Mouse (Mus musculus) heart, adult 2 months (tissue): ENCODE measurements at regions not wholly inside any gene's neighbourhood (a gene's known extent, or its start where the extent isn't known, plus 50 kb on each side); places are given as distances from the start of the nearest gene placed in this dataset.
"Not testable (repeated sequence)": the region's sequence is repeated elsewhere in the genome, so short reads cannot be mapped to it uniquely, and the experiment has no call there.

Experiments
- DNase-seq, 2 experiments: peaks; one replicate each; pipeline ENCODE4 v3.0.0; 2021
- H3K27ac ChIP-seq: fragments of 200-600 bp; 2 replicates; pipeline ENCODE4 v1.8.1; 2022
- H3K27me3 ChIP-seq: fragments of 200-500 bp; 2 replicates; pipeline ENCODE4 v1.6.1; 2012; ENCODE audit warnings: mild to moderate bottlenecking, low read length, inconsistent platforms, mixed read lengths; ENCODE audit not compliant: control insufficient read depth, insufficient read depth
- H3K36me3 ChIP-seq: fragments of 200-500 bp; 2 replicates; pipeline ENCODE4 v1.6.1; 2012; ENCODE audit warnings: low read length, inconsistent platforms; ENCODE audit not compliant: control insufficient read depth, insufficient read depth
- H3K4me1 ChIP-seq: fragments of 200-500 bp; 2 replicates; pipeline ENCODE4 v1.6.1; 2011; ENCODE audit warnings: low read length; ENCODE audit not compliant: control insufficient read depth, insufficient read depth
- H3K4me3 ChIP-seq: fragments of 200-600 bp; 2 replicates; pipeline ENCODE4 v1.8.1; 2022
- H3K79me2 ChIP-seq: fragments of 200-500 bp; replicated peaks from 2 replicates; pipeline ENCODE4 v1.6.1; 2012; ENCODE audit warnings: mild to moderate bottlenecking, inconsistent platforms, low read length, moderate library complexity, mixed read lengths; ENCODE audit not compliant: control insufficient read depth, insufficient read depth
- H3K9ac ChIP-seq: fragments of 200-500 bp; 2 replicates; pipeline ENCODE4 v1.6.1; 2012; ENCODE audit warnings: low read depth, mild to moderate bottlenecking, control low read depth, inconsistent platforms, low read length, mixed read lengths
- CTCF ChIP-seq: fragments of 200-600 bp; IDR thresholded peaks from 2 replicates; pipeline ENCODE4 v1.8.1; 2022; ENCODE audit warnings: antibody characterized with exemption, mild to moderate bottlenecking, moderate library complexity
- EP300 ChIP-seq: fragments of 200-500 bp; IDR thresholded peaks from 2 replicates; pipeline ENCODE4 v1.6.1; 2011; ENCODE audit warnings: low read depth, low read length, control low read depth; ENCODE audit not compliant: insufficient read depth
- POLR2A ChIP-seq: fragments of 200-500 bp; IDR thresholded peaks from 2 replicates; pipeline ENCODE4 v1.6.1; 2011; ENCODE audit warnings: mild to moderate bottlenecking, low read depth, low read length, control low read depth; ENCODE audit not compliant: insufficient read depth
- WGBS: fragments of 180-500 bp; shearing (Covaris S2); methylation state at CpG from one replicate; pipeline ENCODE4 v1.1.7; 2018; 5-methylcytosine and 5-hydroxymethylcytosine counted together
- intact Hi-C: fragments of 180-260 bp; cut with DNase I; formaldehyde crosslinking; loops from one replicate; pipeline ENCODE4 v1.15.1; 2025

GRCm38 (mm10) chr13:111309848-111310692 lies 55.3 kb downstream of the Actbl2 start:
- Histone ChIP-seq H3K4me1 (no peaks in the 10 kb centered on the region), H3K27me3 (no peaks in the 10 kb centered on the region), H3K79me2 (no peaks in the 10 kb centered on the region), H3K27ac (no peak overlapping the region), H3K4me3 (no peak overlapping the region), H3K9ac (no peak overlapping the region), H3K36me3 (no peaks in the 10 kb centered on the region)
- intact Hi-C loops = no loop called here
- WGBS = 65% methylated on average over 14 of the region's 14 CpGs
- DNase-seq = no peak
- TF ChIP-seq EP300 (no peak), POLR2A (no peak), CTCF (no peak)

- Histone ChIP-seq H3K36me3 (no peaks in the 10 kb centered on the region), H3K4me1 (no peaks in the 10 kb centered on the region), H3K27ac (no peak overlapping the region), H3K4me3 (no peak overlapping the region), H3K9ac (no peak overlapping the region), H3K79me2 (no peaks in the 10 kb centered on the region), H3K27me3 (no peaks in the 10 kb centered on the region)
- TF ChIP-seq CTCF = no peak
- TF ChIP-seq EP300 = no peak
- TF ChIP-seq POLR2A = no peak
- DNase-seq = no peak
- intact Hi-C loops = no loop called here
- WGBS = 92% methylated on average over 1 of the region's 1 CpGs
Measured at GRCm38 (mm10) chr13:111310693-111311045, 55.9 kb downstream of the Actbl2 start.

- H3K9ac ChIP-seq, H3K79me2 ChIP-seq, H3K27ac ChIP-seq, intact Hi-C loops, H3K4me1 ChIP-seq, DNase-seq, H3K27me3 ChIP-seq, H3K4me3 ChIP-seq, H3K36me3 ChIP-seq: not testable (repeated sequence)
- WGBS = 86% methylated on average over 3 of the region's 3 CpGs
Measured at GRCm38 (mm10) chr13:111313506-111313905, 58.7 kb downstream of the Actbl2 start.

- H3K36me3 ChIP-seq, intact Hi-C loops, DNase-seq, H3K4me1 ChIP-seq, H3K27ac ChIP-seq, H3K79me2 ChIP-seq, H3K27me3 ChIP-seq, H3K9ac ChIP-seq, H3K4me3 ChIP-seq: not testable (repeated sequence)
- 74% methylated on average over 2 of the region's 2 CpGs for WGBS
Measured at GRCm38 (mm10) chr13:111317876-111318275, 63.1 kb downstream of the Actbl2 start.

GRCm38 (mm10) chr13:111323206-111323605 lies 68.4 kb downstream of the Actbl2 start:
- DNase-seq = no peak
- intact Hi-C loops = no loop called here
- Histone ChIP-seq H3K36me3 (no peaks in the 10 kb centered on the region), H3K27me3 (no peaks in the 10 kb centered on the region), H3K79me2 (no peaks in the 10 kb centered on the region), H3K9ac (no peak overlapping the region), H3K27ac (no peak overlapping the region), H3K4me1 (no peaks in the 10 kb centered on the region), H3K4me3 (no peak overlapping the region)
- TF ChIP-seq CTCF (no peak), EP300 (no peak), POLR2A (no peak)
- whole genome bisulfite sequencing = 61% methylated on average over 8 of the region's 8 CpGs

- Histone ChIP-seq H3K27ac (no peak overlapping the region), H3K36me3 (no peaks in the 10 kb centered on the region), H3K4me3 (no peak overlapping the region), H3K27me3 (no peaks in the 10 kb centered on the region), H3K79me2 (no peaks in the 10 kb centered on the region), H3K9ac (no peak overlapping the region), H3K4me1 (no peaks in the 10 kb centered on the region)
- 58% methylated on average over 16 of the region's 16 CpGs for WGBS
- intact Hi-C loops = no loop called here
- TF ChIP-seq CTCF (no peak), EP300 (no peak), POLR2A (no peak)
- no peak for DNase-seq
Measured at GRCm38 (mm10) chr13:111326096-111326665, 71.4 kb downstream of the Actbl2 start.

- no peaks in the 10 kb centered on the region for H3K27me3 ChIP-seq
- no peaks in the 10 kb centered on the region for H3K4me1 ChIP-seq
- intact Hi-C loops = no loop called here
- TF ChIP-seq CTCF = no peak
- WGBS = 64% methylated on average over 3 of the region's 3 CpGs
- H3K9ac ChIP-seq = no peak overlapping the region
- no peak for DNase-seq
- H3K4me3 ChIP-seq = no peak overlapping the region
- no peak overlapping the region for H3K27ac ChIP-seq
- no peaks in the 10 kb centered on the region for H3K79me2 ChIP-seq
- H3K36me3 ChIP-seq = no peaks in the 10 kb centered on the region
Measured at GRCm38 (mm10) chr13:111333035-111333434, 78.2 kb downstream of the Actbl2 start.
